Mouse (Mus musculus) liver, postnatal 0 days (tissue): ENCODE results near the gene Dda1. TPM values are rescaled to one million over a fixed set of nuclear protein-coding genes. Genes with fewer than 3 reads are reported as not detected.

Experiments used
- ATAC-seq: fragments of 200-750 bp; cut with Nextera tagmentation; 2 replicates; pipeline ENCODE4 v1.8.0; 2017; ENCODE audit warnings: mild to moderate bottlenecking, moderate library complexity
- DNase-seq: peaks from one replicate; pipeline ENCODE4 v3.0.0-alpha.2; 2016
- H3K27ac ChIP-seq: fragments of 300-500 bp; sonication (generic); 2 replicates; pipeline ENCODE4 v1.5.1; 2014; ENCODE audit warnings: antibody characterized with exemption, moderate library complexity, mild to moderate bottlenecking, low read depth
- H3K27me3 ChIP-seq: fragments of 300-500 bp; sonication (generic); 2 replicates; pipeline ENCODE4 v1.6.1; 2014; ENCODE audit warnings: low read length, control low read depth, mixed read lengths; ENCODE audit not compliant: insufficient read depth
- H3K36me3 ChIP-seq: fragments of 300-500 bp; sonication (generic); replicated peaks from 2 replicates; pipeline ENCODE4 v1.6.1; 2014; ENCODE audit warnings: mild to moderate bottlenecking, control low read depth, low read length, moderate library complexity, mixed read lengths; ENCODE audit not compliant: insufficient read depth
- H3K4me1 ChIP-seq: fragments of 300-500 bp; sonication (generic); 2 replicates; pipeline ENCODE4 v1.6.1; 2014; ENCODE audit warnings: antibody characterized with exemption, mild to moderate bottlenecking, control low read depth; ENCODE audit not compliant: insufficient read depth
- H3K4me2 ChIP-seq: fragments of 300-500 bp; sonication (generic); 2 replicates; pipeline ENCODE4 v1.6.1; 2014; ENCODE audit warnings: low read depth, mild to moderate bottlenecking, low read length, moderate library complexity, mixed read lengths
- H3K4me3 ChIP-seq: fragments of 300-500 bp; sonication (generic); 2 replicates; pipeline ENCODE4 v1.5.1; 2014; ENCODE audit warnings: low read depth, low read length
- H3K9ac ChIP-seq: fragments of 300-500 bp; sonication (generic); replicated peaks from 2 replicates; pipeline ENCODE4 v1.6.1; 2014; ENCODE audit warnings: mild to moderate bottlenecking, moderate library complexity
- H3K9me3 ChIP-seq: fragments of 300-500 bp; sonication (generic); 2 replicates; pipeline ENCODE4 v1.6.1; 2016; ENCODE audit warnings: mild to moderate bottlenecking, control low read depth, low read length, mixed read lengths
- CTCF ChIP-seq: sonication (generic); IDR thresholded peaks from 2 replicates; pipeline ENCODE4 v1.5.1; 2016; ENCODE audit warnings: antibody characterized with exemption, low read depth
- EP300 ChIP-seq: IDR thresholded peaks from 2 replicates; pipeline ENCODE4 v1.6.1; 2016; ENCODE audit warnings: antibody characterized with exemption, low read depth, mild to moderate bottlenecking
- WGBS: fragments of 180-500 bp; shearing (Covaris S2); extraction: QIAGEN DNeasy Blood & Tissue Kit; methylation state at CpG from one replicate; pipeline ENCODE4 v1.1.7; 2014; ENCODE audit not compliant: insufficient replicate concordance; 5-methylcytosine and 5-hydroxymethylcytosine counted together
- polyA plus RNA-seq: library from polyadenylated mRNA; unstranded; fragments of >200 nt; fragmentation: Nextera tagmentation; extraction: Ambion mirVana; gene quantifications from 2 replicates; pipeline ENCODE4 v1.2.1, GENCODE M21; 2015

The Dda1 gene
- polyA plus RNA-seq, 1 experiment from 2014 or later: 31.0 TPM

DNA sequence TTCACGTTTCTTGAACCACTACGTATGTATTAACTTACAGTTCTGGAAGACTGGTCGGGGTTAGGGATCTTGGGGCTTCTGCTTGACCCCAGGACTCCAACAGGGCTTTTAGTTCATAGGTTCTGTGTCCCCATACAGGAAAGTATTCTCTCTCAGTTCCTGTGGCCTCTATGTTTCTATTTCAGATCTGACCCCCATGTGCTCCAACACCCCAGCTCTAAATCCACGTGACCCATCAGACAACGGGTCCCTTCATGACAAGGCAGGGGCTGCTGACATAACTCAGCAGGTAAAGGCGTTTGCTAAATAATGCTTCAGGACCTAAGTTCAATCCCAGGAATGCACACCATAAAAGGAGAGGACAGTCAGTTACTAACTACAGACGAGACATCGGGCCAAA is 3.3 kb upstream of the Dda1 start:
- ATAC-seq (no peak), DNase-seq (no peak)
- no peak overlapping the region for H3K27ac ChIP-seq
- peak overlapping the region; percentile 73 for H3K4me3 ChIP-seq
- WGBS: 72% methylated on average over 8 of the region's 8 CpGs
- peak overlapping the region; percentile 99 for H3K4me2 ChIP-seq
- H3K27me3 ChIP-seq: no peaks in the 10 kb centered on the region
- H3K36me3 ChIP-seq: peaks cover 3% of the 10 kb centered on the region; the same call in 1 of the 2 replicates
- H3K9ac ChIP-seq: peak overlapping the region; percentile 68; the same call in 1 of the 2 replicates
- peaks cover 37% of the 10 kb centered on the region for H3K4me1 ChIP-seq
- TF ChIP-seq EP300 (no peak), CTCF (no peak)
- no peaks in the 10 kb centered on the region for H3K9me3 ChIP-seq

- Histone ChIP-seq H3K9ac (no peak overlapping the region), H3K27ac (no peak overlapping the region), H3K36me3 (peaks cover 3% of the 10 kb centered on the region; the same call in 1 of the 2 replicates), H3K4me3 (no peak overlapping the region), H3K27me3 (no peaks in the 10 kb centered on the region), H3K4me1 (peaks cover 37% of the 10 kb centered on the region), H3K4me2 (no peak overlapping the region), H3K9me3 (no peaks in the 10 kb centered on the region)
- DNase-seq (no peak), ATAC-seq (no peak)
- TF ChIP-seq CTCF: no peak
- no peak for TF ChIP-seq EP300
- 93% methylated on average over 5 of the region's 5 CpGs for WGBS
These were observed 2.8 kb upstream of the Dda1 start for GRCm38 (mm10) chr8:71466198-71466597.

DNA sequence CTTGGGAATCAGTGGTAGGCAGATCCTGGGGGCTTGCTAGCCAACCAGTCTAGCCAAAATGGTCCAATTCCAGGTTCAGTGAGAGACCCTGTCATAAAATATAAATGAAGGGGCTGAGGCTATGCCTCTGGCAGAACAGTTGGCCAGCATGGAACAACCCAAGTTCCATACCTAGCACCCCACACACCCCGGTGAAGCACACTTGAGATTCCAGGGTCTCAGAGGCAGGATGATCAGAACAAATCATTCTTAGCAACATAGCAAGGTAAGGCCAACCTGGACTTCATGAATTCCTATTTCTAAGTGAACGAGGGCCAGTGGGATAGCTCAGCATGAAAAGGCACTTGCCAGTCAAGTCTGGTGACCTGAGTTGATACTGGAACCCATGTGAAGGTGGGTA is 1.8 kb upstream of the Dda1 start:
- no peak overlapping the region for H3K27ac ChIP-seq
- no peak overlapping the region for H3K4me2 ChIP-seq
- no peaks in the 10 kb centered on the region for H3K9me3 ChIP-seq
- no peak for TF ChIP-seq EP300
- TF ChIP-seq CTCF: no peak
- ATAC-seq (no peak), DNase-seq (no peak)
- peaks cover 37% of the 10 kb centered on the region for H3K4me1 ChIP-seq
- no peaks in the 10 kb centered on the region for H3K27me3 ChIP-seq
- H3K4me3 ChIP-seq: no peak overlapping the region
- no peak overlapping the region for H3K9ac ChIP-seq
- 83% methylated on average over 2 of the region's 2 CpGs for WGBS
- H3K36me3 ChIP-seq: peaks cover 11% of the 10 kb centered on the region

DNA sequence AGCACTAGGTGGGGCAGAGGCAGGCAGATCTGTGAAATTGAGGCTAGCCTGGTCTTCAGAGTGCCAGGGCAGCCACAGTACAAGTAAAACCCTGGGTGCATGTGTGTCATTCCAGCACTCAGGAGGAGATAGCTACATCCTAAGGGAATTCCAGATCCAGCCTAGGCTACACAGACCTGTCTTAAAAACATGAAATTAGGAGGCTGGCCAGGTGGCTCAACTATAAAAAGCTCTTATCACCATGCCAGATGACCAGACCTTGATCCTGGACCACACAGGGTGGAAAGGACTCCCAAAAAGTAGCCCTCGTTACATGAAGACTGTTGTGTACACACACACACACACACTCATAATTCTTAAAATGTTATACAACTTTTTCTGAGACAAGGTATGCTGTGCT is 998 bp upstream of the Dda1 start:
- DNase-seq (no peak), ATAC-seq (no peak)
- H3K27ac ChIP-seq: no peak overlapping the region
- no peak overlapping the region for H3K4me3 ChIP-seq
- peaks cover 30% of the 10 kb centered on the region for H3K4me1 ChIP-seq
- H3K4me2 ChIP-seq: no peak overlapping the region
- no peaks in the 10 kb centered on the region for H3K27me3 ChIP-seq
- TF ChIP-seq EP300: no peak
- TF ChIP-seq CTCF: no peak
- WGBS: 92% methylated on average over 1 of the region's 1 CpGs
- H3K9me3 ChIP-seq: no peaks in the 10 kb centered on the region
- no peak overlapping the region for H3K9ac ChIP-seq
- peaks cover 18% of the 10 kb centered on the region for H3K36me3 ChIP-seq

GRCm38 (mm10) chr8:71469411-71469810 is 412 bp downstream of the Dda1 start:
- Histone ChIP-seq H3K27me3 (no peaks in the 10 kb centered on the region), H3K4me3 (peak overlapping the region; percentile 91), H3K4me1 (peaks cover 18% of the 10 kb centered on the region), H3K9ac (peak overlapping the region; percentile 84), H3K36me3 (peaks cover 32% of the 10 kb centered on the region), H3K27ac (peak overlapping the region; percentile 85), H3K9me3 (no peaks in the 10 kb centered on the region), H3K4me2 (peak overlapping the region; percentile 87)
- 1% methylated on average over 21 of the region's 24 CpGs for WGBS
- TF ChIP-seq EP300: no peak
- TF ChIP-seq CTCF: no peak
- ATAC-seq: peak; percentile 2
- peak; percentile 54 for DNase-seq

DNA sequence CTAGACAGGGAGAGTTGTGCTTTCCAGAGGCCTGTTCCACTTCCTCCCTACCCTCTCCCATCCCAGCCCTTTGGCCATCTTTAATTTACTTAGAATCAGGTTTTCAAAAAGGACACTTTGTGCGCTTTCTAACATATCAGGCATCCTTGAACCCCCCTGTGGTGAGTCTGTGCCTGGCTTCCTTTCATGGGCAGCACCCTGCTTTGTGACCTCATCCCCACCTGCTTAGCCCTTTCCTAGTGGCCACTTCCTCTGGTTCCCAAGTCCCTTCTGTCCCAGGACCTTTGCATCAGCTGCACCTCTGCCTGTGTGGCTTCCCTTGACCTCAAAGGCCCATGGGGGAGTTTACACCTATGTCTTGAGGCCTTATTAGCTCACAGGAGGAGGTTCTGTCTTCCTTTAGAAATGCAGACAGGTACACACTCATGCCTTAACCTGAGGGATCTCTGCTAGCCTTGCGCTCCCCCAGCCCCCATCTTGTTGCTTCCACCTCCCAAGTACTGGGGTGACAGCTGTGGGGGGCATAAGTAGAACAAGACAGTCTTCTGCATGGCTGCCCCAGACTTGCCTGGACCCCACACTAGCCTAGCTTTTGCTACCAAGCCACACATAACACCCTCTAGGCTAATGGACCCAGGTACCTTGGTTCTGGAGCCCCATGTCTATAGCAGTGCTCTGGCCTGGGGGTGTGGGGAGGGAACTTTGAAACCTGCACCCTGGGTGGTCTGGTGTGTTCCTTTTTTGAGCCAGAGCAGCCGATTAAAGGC is 1.3 kb downstream of the Dda1 start:
- no peaks in the 10 kb centered on the region for H3K27me3 ChIP-seq
- H3K4me3 ChIP-seq: peak overlapping the region; percentile 91
- H3K9ac ChIP-seq: 0 out of 2 replicates have a peak overlapping the region, but pooled peaks have one; percentile 84
- ATAC-seq (no peak), DNase-seq (no peak)
- H3K9me3 ChIP-seq: no peaks in the 10 kb centered on the region
- peaks cover 17% of the 10 kb centered on the region for H3K4me1 ChIP-seq
- WGBS: 79% methylated on average over 3 of the region's 3 CpGs
- no peak overlapping the region for H3K27ac ChIP-seq
- TF ChIP-seq CTCF (no peak), EP300 (no peak)
- H3K36me3 ChIP-seq: peaks cover 41% of the 10 kb centered on the region
- peak overlapping the region; percentile 87 for H3K4me2 ChIP-seq
